Mouse (Mus musculus) liver, postnatal 0 days (tissue): ENCODE measurements around the gene Ifit2. TPM values are rescaled to one million over a fixed set of nuclear protein-coding genes. Genes with fewer than 3 reads are reported as not detected.

ENCODE experiments used
- ATAC-seq: fragments of 200-750 bp; cut with Nextera tagmentation; 2 replicates; pipeline ENCODE4 v1.8.0; 2017; ENCODE audit warnings: mild to moderate bottlenecking, moderate library complexity
- DNase-seq: peaks from one replicate; pipeline ENCODE4 v3.0.0-alpha.2; 2016
- H3K27ac ChIP-seq: fragments of 300-500 bp; sonication (generic); 2 replicates; pipeline ENCODE4 v1.5.1; 2014; ENCODE audit warnings: antibody characterized with exemption, moderate library complexity, mild to moderate bottlenecking, low read depth
- H3K27me3 ChIP-seq: fragments of 300-500 bp; sonication (generic); 2 replicates; pipeline ENCODE4 v1.6.1; 2014; ENCODE audit warnings: low read length, control low read depth, mixed read lengths; ENCODE audit not compliant: insufficient read depth
- H3K36me3 ChIP-seq: fragments of 300-500 bp; sonication (generic); replicated peaks from 2 replicates; pipeline ENCODE4 v1.6.1; 2014; ENCODE audit warnings: mild to moderate bottlenecking, control low read depth, low read length, moderate library complexity, mixed read lengths; ENCODE audit not compliant: insufficient read depth
- H3K4me1 ChIP-seq: fragments of 300-500 bp; sonication (generic); 2 replicates; pipeline ENCODE4 v1.6.1; 2014; ENCODE audit warnings: antibody characterized with exemption, mild to moderate bottlenecking, control low read depth; ENCODE audit not compliant: insufficient read depth
- H3K4me2 ChIP-seq: fragments of 300-500 bp; sonication (generic); 2 replicates; pipeline ENCODE4 v1.6.1; 2014; ENCODE audit warnings: low read depth, mild to moderate bottlenecking, low read length, moderate library complexity, mixed read lengths
- H3K4me3 ChIP-seq: fragments of 300-500 bp; sonication (generic); 2 replicates; pipeline ENCODE4 v1.5.1; 2014; ENCODE audit warnings: low read depth, low read length
- H3K9ac ChIP-seq: fragments of 300-500 bp; sonication (generic); replicated peaks from 2 replicates; pipeline ENCODE4 v1.6.1; 2014; ENCODE audit warnings: mild to moderate bottlenecking, moderate library complexity
- H3K9me3 ChIP-seq: fragments of 300-500 bp; sonication (generic); 2 replicates; pipeline ENCODE4 v1.6.1; 2016; ENCODE audit warnings: mild to moderate bottlenecking, control low read depth, low read length, mixed read lengths
- CTCF ChIP-seq: sonication (generic); IDR thresholded peaks from 2 replicates; pipeline ENCODE4 v1.5.1; 2016; ENCODE audit warnings: antibody characterized with exemption, low read depth
- EP300 ChIP-seq: IDR thresholded peaks from 2 replicates; pipeline ENCODE4 v1.6.1; 2016; ENCODE audit warnings: antibody characterized with exemption, low read depth, mild to moderate bottlenecking
- WGBS: fragments of 180-500 bp; shearing (Covaris S2); extraction: QIAGEN DNeasy Blood & Tissue Kit; methylation state at CpG from one replicate; pipeline ENCODE4 v1.1.7; 2014; ENCODE audit not compliant: insufficient replicate concordance; 5-methylcytosine and 5-hydroxymethylcytosine counted together
- polyA plus RNA-seq: library from polyadenylated mRNA; unstranded; fragments of >200 nt; fragmentation: Nextera tagmentation; extraction: Ambion mirVana; gene quantifications from 2 replicates; pipeline ENCODE4 v1.2.1, GENCODE M21; 2015

The Ifit2 gene
- polyA plus RNA-seq, 1 experiment from 2014 or later = 3.7 TPM

GRCm38 (mm10) chr19:34516346-34516745, 34.1 kb upstream of the Ifit2 start:
- DNase-seq (no peak), ATAC-seq (no peak)
- peak overlapping the region; percentile 72 for H3K27ac ChIP-seq

GRCm38 (mm10) chr19:34517197-34517596, 33.3 kb upstream of the Ifit2 start:
- H3K9ac ChIP-seq = no peak overlapping the region
- H3K4me2 ChIP-seq = no peak overlapping the region
- ATAC-seq (peak; percentile 83), DNase-seq (no peak)
- no peaks in the 10 kb centered on the region for H3K27me3 ChIP-seq
- WGBS = 58% methylated on average over 3 of the region's 3 CpGs
- peak overlapping the region; percentile 72 for H3K27ac ChIP-seq
- no peak overlapping the region for H3K4me3 ChIP-seq
- no peaks in the 10 kb centered on the region for H3K9me3 ChIP-seq
- peaks cover 40% of the 10 kb centered on the region for H3K4me1 ChIP-seq
- TF ChIP-seq CTCF (no peak), EP300 (no peak)
- peaks cover 18% of the 10 kb centered on the region; the same call in 1 of the 2 replicates for H3K36me3 ChIP-seq

More at GRCm38 (mm10) chr19:34516346-34516745, 34.1 kb upstream of the Ifit2 start:
- WGBS = 72% methylated on average over 2 of the region's 2 CpGs
- Histone ChIP-seq H3K9me3 (no peaks in the 10 kb centered on the region), H3K9ac (no peak overlapping the region), H3K4me3 (no peak overlapping the region), H3K4me2 (no peak overlapping the region), H3K27me3 (no peaks in the 10 kb centered on the region), H3K4me1 (peaks cover 40% of the 10 kb centered on the region), H3K36me3 (peaks cover 18% of the 10 kb centered on the region; the same call in 1 of the 2 replicates)
- TF ChIP-seq EP300 (no peak), CTCF (no peak)

- Histone ChIP-seq H3K9me3 (no peaks in the 10 kb centered on the region), H3K36me3 (peaks cover 19% of the 10 kb centered on the region; the same call in 1 of the 2 replicates)
- WGBS = 76% methylated on average over 13 of the region's 13 CpGs
Observed at GRCm38 (mm10) chr19:34517812-34518594, 32.5 kb upstream of the Ifit2 start.

GRCm38 (mm10) chr19:34518786-34519185, 31.7 kb upstream of the Ifit2 start:
- H3K27ac ChIP-seq = peak overlapping the region; percentile 72
- H3K9ac ChIP-seq = no peak overlapping the region
- no peaks in the 10 kb centered on the region for H3K9me3 ChIP-seq
- DNase-seq (no peak), ATAC-seq (no peak)
- no peak overlapping the region for H3K4me2 ChIP-seq
- no peak overlapping the region for H3K4me3 ChIP-seq
- TF ChIP-seq EP300 = no peak
- no peak for TF ChIP-seq CTCF
- H3K36me3 ChIP-seq = peaks cover 27% of the 10 kb centered on the region; the same call in 1 of the 2 replicates
- H3K27me3 ChIP-seq = no peaks in the 10 kb centered on the region
- peaks cover 40% of the 10 kb centered on the region for H3K4me1 ChIP-seq
- WGBS = 45% methylated on average over 3 of the region's 3 CpGs

More at GRCm38 (mm10) chr19:34517812-34518594, 32.5 kb upstream of the Ifit2 start:
- Histone ChIP-seq H3K27ac (peak overlapping the region; percentile 72), H3K9ac (no peak overlapping the region), H3K4me2 (no peak overlapping the region), H3K4me1 (peaks cover 40% of the 10 kb centered on the region), H3K27me3 (no peaks in the 10 kb centered on the region), H3K4me3 (no peak overlapping the region)
- peak; percentile 14 for DNase-seq
- peak; percentile 55 for ATAC-seq
- TF ChIP-seq CTCF (no peak), EP300 (no peak)

- Histone ChIP-seq H3K9me3 (no peaks in the 10 kb centered on the region), H3K27me3 (no peaks in the 10 kb centered on the region), H3K4me2 (no peak overlapping the region), H3K27ac (peak overlapping the region; percentile 51), H3K4me1 (peaks cover 43% of the 10 kb centered on the region), H3K36me3 (peaks cover 27% of the 10 kb centered on the region; the same call in 1 of the 2 replicates), H3K4me3 (no peak overlapping the region), H3K9ac (no peak overlapping the region)
- DNase-seq = no peak
- no peak for ATAC-seq
- 72% methylated on average over 3 of the region's 3 CpGs for WGBS
- no peak for TF ChIP-seq EP300
- TF ChIP-seq CTCF = no peak
Observed at GRCm38 (mm10) chr19:34519646-34520045, 30.8 kb upstream of the Ifit2 start.

GRCm38 (mm10) chr19:34520051-34520450, 30.4 kb upstream of the Ifit2 start:
- TF ChIP-seq CTCF = no peak
- no peak for TF ChIP-seq EP300
- no peak for ATAC-seq
- no peaks in the 10 kb centered on the region for H3K27me3 ChIP-seq
- H3K4me1 ChIP-seq = peaks cover 47% of the 10 kb centered on the region
- H3K4me3 ChIP-seq = no peak overlapping the region
- H3K36me3 ChIP-seq = peaks cover 27% of the 10 kb centered on the region; the same call in 1 of the 2 replicates
- DNase-seq = no peak
- no peaks in the 10 kb centered on the region for H3K9me3 ChIP-seq
- H3K9ac ChIP-seq = no peak overlapping the region
- no peak overlapping the region for H3K27ac ChIP-seq
- 69% methylated on average over 4 of the region's 4 CpGs for WGBS
- H3K4me2 ChIP-seq = no peak overlapping the region
